Mouse (Mus musculus) limb, embryonic 14.5 days (tissue): ENCODE data around the gene Grk5. TPM values are rescaled to one million over a fixed set of nuclear protein-coding genes. Genes with fewer than 3 reads are reported as not detected.
A peak's percentile ranks its signal among the peaks of the same experiment; 100 is the strongest.

Source experiments
- ATAC-seq: fragments of 200-750 bp; cut with Nextera tagmentation; 2 replicates; pipeline ENCODE4 v1.8.0; 2017; ENCODE audit warnings: low read depth, moderate number of reproducible peaks, moderate TSS enrichment; ENCODE audit not compliant: low FRiP score
- DNase-seq: peaks from one replicate; pipeline ENCODE4 v3.0.0-alpha.2; 2015; ENCODE audit warnings: low spot score
- H3K27ac ChIP-seq: fragments of 300-500 bp; sonication (generic); replicated peaks from 2 replicates; pipeline ENCODE4 v1.5.1; 2014; ENCODE audit warnings: low read depth, mild to moderate bottlenecking, low read length, moderate library complexity, mixed read lengths
- H3K27me3 ChIP-seq: fragments of 300-500 bp; sonication (generic); 2 replicates; pipeline ENCODE4 v1.6.1; 2014; ENCODE audit warnings: low read length, mixed read lengths; ENCODE audit not compliant: control insufficient read depth, insufficient read depth
- H3K36me3 ChIP-seq: fragments of 300-500 bp; sonication (generic); 2 replicates; pipeline ENCODE4 v1.6.1; 2014; ENCODE audit warnings: mild to moderate bottlenecking, low read length, moderate library complexity, mixed read lengths; ENCODE audit not compliant: control insufficient read depth, insufficient read depth
- H3K4me1 ChIP-seq: fragments of 300-500 bp; sonication (generic); 2 replicates; pipeline ENCODE4 v1.6.1; 2014; ENCODE audit warnings: antibody characterized with exemption, low read length, mixed read lengths; ENCODE audit not compliant: control insufficient read depth, insufficient read depth
- H3K4me2 ChIP-seq: fragments of 300-500 bp; sonication (generic); replicated peaks from 2 replicates; pipeline ENCODE4 v1.6.1; 2014; ENCODE audit warnings: low read depth, mild to moderate bottlenecking, low read length, moderate library complexity; ENCODE audit not compliant: severe bottlenecking
- H3K4me3 ChIP-seq: fragments of 300-500 bp; sonication (generic); replicated peaks from 2 replicates; pipeline ENCODE4 v1.5.1; 2014; ENCODE audit warnings: low read length
- H3K9ac ChIP-seq: fragments of 300-500 bp; sonication (generic); 2 replicates; pipeline ENCODE4 v1.6.1; 2014; ENCODE audit warnings: mild to moderate bottlenecking, low read depth, low read length, moderate library complexity; ENCODE audit not compliant: severe bottlenecking
- H3K9me3 ChIP-seq: fragments of 300-500 bp; sonication (generic); 2 replicates; pipeline ENCODE4 v1.6.1; 2016; ENCODE audit warnings: low read length; ENCODE audit not compliant: control insufficient read depth
- POLR2A ChIP-seq: fragments of 200-500 bp; IDR thresholded peaks from 2 replicates; pipeline ENCODE4 v1.8.0; 2012; ENCODE audit warnings: inconsistent platforms, mild to moderate bottlenecking, moderate library complexity, borderline replicate concordance; ENCODE audit not compliant: insufficient read depth, insufficient read length; ENCODE audit errors: extremely low read depth
- WGBS: fragments of 180-500 bp; shearing (Covaris S2); extraction: QIAGEN DNeasy Blood & Tissue Kit; methylation state at CpG from one replicate; pipeline ENCODE4 v1.1.7; 2014; 5-methylcytosine and 5-hydroxymethylcytosine counted together
- polyA plus RNA-seq, 2 experiments: library from polyadenylated mRNA; depleted of rRNA in 1 of 2; stranded (reverse) in 1 of 2; unstranded in 1 of 2; fragments of >200 nt; fragmentation: Nextera tagmentation in 1 of 2; extraction: Ambion mirVana in 1 of 2; gene quantifications; 2 replicates each; pipeline versions ENCODE4 v1.2.1 to v1.2.3; 2012 to 2014

The Grk5 gene
- polyA plus RNA-seq, 2 experiments, result 3.2 to 3.8 TPM

DNA sequence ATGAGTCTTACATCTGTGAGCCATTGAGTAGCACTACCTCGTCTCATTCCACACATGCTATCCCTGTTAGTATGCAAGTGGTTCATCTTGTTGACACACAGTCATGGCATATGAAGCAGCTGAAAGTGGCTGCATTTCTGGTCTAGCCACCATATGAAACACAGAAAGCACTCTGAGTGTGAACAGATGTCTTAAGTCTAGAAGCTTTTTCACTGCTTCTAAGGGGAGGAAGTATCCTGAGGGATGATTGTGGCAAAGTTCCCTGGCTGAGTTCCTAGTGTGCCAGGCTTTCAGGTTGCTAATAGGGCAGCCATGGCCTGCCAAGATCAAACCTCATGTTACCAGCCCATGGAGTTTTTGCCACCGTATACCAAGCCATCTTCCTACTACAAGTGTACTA is 159.1 kb downstream of the Grk5 start:
- WGBS, result 67% methylated on average over 2 of the region's 2 CpGs
- Histone ChIP-seq H3K4me2 (no peak overlapping the region), H3K9me3 (no peaks in the 10 kb centered on the region), H3K27me3 (no peaks in the 10 kb centered on the region), H3K36me3 (no peaks in the 10 kb centered on the region), H3K9ac (no peak overlapping the region), H3K4me3 (no peak overlapping the region), H3K27ac (no peak overlapping the region), H3K4me1 (peaks cover 7% of the 10 kb centered on the region; the same call in 1 of the 2 replicates)
- ATAC-seq (no peak), DNase-seq (peak; percentile 13)
- TF ChIP-seq POLR2A, result no peak

DNA sequence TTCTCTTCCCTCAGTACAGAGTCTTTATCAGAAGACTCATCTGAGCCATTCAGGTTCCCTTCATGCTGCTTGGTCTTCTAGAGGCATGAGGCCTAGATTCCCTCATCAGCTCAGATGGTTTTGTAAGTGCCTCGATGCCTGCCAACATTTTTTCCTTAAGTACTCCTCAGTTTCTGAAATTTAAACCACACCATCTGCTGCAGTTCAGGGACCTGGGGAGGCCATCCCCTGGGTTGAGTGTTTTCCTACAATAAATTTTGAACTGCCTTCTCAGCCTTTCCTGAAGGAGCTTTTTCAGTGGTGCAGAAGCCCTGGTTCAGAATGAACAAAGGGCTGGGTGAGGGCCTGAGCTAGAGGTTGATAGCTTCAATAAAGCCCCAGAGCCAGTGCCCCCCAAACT is 159.9 kb downstream of the Grk5 start:
- peak; percentile 53 for DNase-seq
- 39% methylated on average over 1 of the region's 1 CpGs for WGBS
- peak; percentile 71; the same call in 1 of the 2 replicates for ATAC-seq
- Histone ChIP-seq H3K4me2 (no peak overlapping the region), H3K4me1 (peaks cover 7% of the 10 kb centered on the region; the same call in 1 of the 2 replicates), H3K4me3 (no peak overlapping the region), H3K9ac (no peak overlapping the region), H3K36me3 (no peaks in the 10 kb centered on the region), H3K27me3 (no peaks in the 10 kb centered on the region), H3K9me3 (no peaks in the 10 kb centered on the region), H3K27ac (peak overlapping the region; percentile 3; the same call in 1 of the 2 replicates)
- no peak for TF ChIP-seq POLR2A

DNA sequence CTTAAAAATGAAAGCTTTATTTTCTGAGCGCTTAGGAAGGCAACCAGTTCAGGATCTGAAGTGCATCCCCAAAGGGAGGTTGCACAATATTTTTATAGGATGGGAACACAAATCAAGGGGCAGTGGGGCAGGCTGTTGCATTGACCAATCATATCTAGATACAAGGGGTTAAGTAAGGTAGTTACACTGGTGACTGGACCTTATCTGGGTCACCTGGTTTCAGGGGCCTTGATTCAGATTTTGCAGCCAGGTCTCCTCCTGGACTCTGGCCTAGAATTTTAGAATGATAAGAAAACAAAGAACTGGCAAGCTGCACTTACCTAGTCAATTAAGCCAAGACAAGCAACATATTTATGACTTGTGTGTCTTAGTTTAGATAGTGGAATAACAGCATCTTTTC is 161.6 kb downstream of the Grk5 start:
- Histone ChIP-seq H3K4me3 (no peak overlapping the region), H3K9ac (no peak overlapping the region), H3K4me2 (no peak overlapping the region), H3K27ac (no peak overlapping the region), H3K36me3 (no peaks in the 10 kb centered on the region), H3K4me1 (peaks cover 7% of the 10 kb centered on the region; the same call in 1 of the 2 replicates), H3K9me3 (no peaks in the 10 kb centered on the region), H3K27me3 (no peaks in the 10 kb centered on the region)
- no peak for ATAC-seq
- 97% methylated on average over 1 of the region's 1 CpGs for WGBS
- no peak for TF ChIP-seq POLR2A
- no peak for DNase-seq

DNA sequence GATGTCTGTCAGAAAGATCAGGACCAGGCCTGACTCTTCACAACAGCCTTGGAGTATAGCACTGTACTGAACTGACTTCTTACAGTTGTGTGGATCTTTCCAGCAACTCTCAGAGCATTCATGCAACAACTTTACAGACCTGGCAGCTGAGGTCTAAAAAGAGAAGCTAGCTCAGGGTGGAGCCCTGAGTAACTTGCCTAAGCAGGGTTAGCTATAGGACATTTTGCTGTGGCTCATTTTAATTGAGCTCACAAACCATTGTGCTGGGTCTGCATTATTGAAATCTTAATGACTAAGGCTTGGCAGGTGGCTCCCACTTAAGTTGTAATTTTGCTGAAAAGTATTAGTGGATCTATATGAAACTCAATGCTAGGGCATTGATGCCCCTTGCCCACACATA is 162.5 kb downstream of the Grk5 start:
- Histone ChIP-seq H3K27ac (no peak overlapping the region), H3K36me3 (no peaks in the 10 kb centered on the region), H3K27me3 (no peaks in the 10 kb centered on the region), H3K9me3 (no peaks in the 10 kb centered on the region), H3K4me3 (no peak overlapping the region), H3K4me2 (no peak overlapping the region), H3K9ac (no peak overlapping the region), H3K4me1 (peaks cover 7% of the 10 kb centered on the region; the same call in 1 of the 2 replicates)
- TF ChIP-seq POLR2A, result no peak
- ATAC-seq (no peak), DNase-seq (no peak)

DNA sequence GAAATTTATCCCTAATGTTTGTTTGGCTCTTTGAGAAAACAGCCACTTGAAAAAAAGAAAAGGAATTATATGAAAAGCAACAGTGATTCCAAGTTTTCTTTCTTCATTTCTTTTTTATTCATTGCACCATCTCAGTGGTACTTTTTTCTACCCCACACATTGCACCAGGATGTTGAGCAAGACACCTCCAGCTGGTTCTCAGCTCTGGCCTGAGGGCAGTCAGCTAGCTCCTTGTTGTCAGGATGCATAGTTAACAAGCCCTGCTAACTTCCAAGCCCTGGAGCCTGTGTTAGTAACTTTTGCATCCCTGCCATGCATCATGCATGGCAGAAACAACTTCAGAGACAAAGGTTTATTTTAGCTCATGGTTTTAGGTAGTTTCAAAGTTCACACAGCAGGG is 163.2 kb downstream of the Grk5 start:
- peaks cover 7% of the 10 kb centered on the region; the same call in 1 of the 2 replicates for H3K4me1 ChIP-seq
- DNase-seq, result no peak
- no peaks in the 10 kb centered on the region for H3K27me3 ChIP-seq
- ATAC-seq, result no peak
- no peak overlapping the region for H3K4me2 ChIP-seq
- TF ChIP-seq POLR2A, result no peak
- no peak overlapping the region for H3K9ac ChIP-seq
- no peaks in the 10 kb centered on the region for H3K9me3 ChIP-seq
- no peak overlapping the region for H3K4me3 ChIP-seq
- no peak overlapping the region for H3K27ac ChIP-seq
- H3K36me3 ChIP-seq, result no peaks in the 10 kb centered on the region

DNA sequence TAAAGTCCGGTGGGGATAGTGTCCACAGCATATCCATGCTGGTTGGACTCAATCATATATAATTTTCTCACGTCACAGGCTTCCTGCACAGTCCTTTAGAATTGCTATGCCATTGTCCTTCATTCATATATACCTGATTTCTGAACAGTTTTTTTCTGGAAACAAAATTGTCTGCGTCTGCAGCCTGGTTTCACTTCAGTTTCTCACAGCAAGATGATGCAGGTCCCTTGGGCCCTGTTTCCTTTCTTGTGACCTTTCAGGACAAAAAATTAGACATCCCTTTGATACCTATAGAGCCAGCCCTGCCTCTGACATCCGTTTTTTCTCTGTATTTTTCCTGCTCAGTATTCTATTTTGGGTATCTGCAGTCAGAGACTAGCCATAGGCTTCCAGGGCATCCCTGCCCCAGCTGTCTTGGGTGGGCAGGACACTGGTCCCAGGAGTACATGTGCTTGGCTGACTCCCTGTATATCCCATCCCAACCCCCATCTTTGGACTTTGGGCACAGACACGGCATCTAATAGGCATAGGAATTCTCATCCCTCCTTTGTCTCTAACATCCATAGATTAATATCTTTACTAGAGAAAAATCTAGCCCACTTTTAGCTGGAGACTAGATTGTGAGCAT is 167.3 kb downstream of the Grk5 start:
- WGBS, result 69% methylated on average over 5 of the region's 5 CpGs
- no peak for ATAC-seq

More for the DNA sequence above, 167.3 kb downstream of the Grk5 start:
- Histone ChIP-seq H3K27ac (no peak overlapping the region), H3K36me3 (no peaks in the 10 kb centered on the region), H3K4me2 (no peak overlapping the region), H3K9ac (no peak overlapping the region), H3K4me1 (no peaks in the 10 kb centered on the region), H3K4me3 (no peak overlapping the region), H3K27me3 (no peaks in the 10 kb centered on the region), H3K9me3 (no peaks in the 10 kb centered on the region)
- TF ChIP-seq POLR2A, result no peak
- no peak for DNase-seq
